Mouse (Mus musculus) 3T3-L1 (cell line): ENCODE measurements at regions not wholly inside any gene's neighbourhood (a gene's known extent, or its start where the extent isn't known, plus 50 kb on each side); places are given as distances from the start of the nearest gene placed in this dataset.
A peak's percentile ranks its signal among the peaks of the same experiment; 100 is the strongest.

Source experiments
- DNase-seq: peaks from one replicate; pipeline ENCODE4 v3.0.0-alpha.2; 2015; ENCODE audit warnings: low read depth, low spot score

DNA sequence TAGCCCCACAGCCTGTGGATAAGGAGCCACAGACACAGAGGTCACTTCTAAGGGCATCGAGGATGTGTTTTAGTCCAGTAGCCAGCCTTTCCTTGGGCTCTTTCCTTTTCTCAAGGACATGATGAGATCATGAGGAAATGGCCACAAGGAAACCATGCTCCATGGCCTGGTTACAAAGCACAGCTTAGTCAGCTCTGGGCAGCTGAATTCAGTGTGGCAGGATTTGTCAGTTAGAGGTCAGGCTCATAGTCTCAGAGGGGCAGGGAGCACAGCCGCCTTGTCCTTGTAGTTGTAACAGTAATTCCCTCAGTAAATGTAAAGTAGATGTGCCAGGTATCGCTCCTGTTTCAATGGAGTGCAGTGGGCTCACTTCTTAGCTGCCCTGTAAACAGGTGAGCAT lies 111.7 kb upstream of the Vangl1 start:
- no peak for DNase-seq

DNA sequence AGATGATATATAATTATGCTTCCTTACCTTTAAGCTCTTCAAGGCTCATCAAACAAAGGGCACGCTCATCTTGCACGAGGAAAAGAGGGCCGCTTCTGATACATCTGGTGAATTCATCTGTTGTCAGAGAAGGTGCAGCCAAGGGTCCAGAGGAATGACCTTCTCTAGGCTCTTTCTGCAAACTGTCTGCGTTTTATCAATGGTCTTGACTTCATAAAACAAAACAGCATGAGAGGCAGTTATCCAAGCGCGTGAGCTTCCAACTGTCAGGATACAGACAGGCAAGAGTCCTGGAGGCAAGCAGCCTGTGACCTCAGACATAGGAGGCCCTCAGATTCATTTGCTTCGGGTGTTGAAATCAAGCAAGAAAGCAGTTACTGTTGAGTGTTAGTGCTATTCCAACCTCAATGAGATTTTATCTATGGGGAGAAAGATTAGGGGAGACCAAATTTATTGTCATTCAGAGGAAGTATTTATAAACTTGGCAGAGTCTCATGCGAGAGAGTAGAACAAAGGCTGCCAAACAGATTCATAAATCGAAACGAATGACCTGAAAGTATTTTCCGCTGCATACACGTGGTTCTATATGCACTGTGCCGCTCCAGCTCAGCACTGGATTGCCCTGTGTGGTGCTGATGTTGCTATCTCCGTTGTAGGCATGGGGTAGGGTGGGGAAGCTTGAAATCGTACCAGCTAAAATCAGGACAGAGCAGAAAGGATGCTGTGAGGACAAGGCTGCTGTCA lies 107.2 kb upstream of the Vangl1 start:
- no peak for DNase-seq

DNA sequence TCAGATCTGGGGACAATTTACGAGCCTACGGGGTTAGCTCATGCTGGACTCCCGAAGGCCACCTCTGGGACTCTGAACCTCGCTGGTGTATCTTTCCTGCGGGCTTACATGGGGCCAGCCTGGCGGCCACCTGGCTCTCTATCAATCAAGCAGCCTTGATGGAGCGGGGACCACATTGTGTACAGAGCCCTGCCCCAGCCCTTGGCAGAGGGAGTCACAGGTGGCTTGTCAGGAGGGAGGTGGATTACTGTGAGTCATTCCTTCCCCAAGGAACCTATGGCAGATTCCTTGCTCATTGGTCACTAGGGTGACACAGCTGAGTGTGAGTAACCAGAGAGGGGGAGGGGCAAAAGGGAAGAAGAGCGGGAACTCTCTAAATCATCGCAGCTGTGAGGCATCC lies 105.8 kb upstream of the Vangl1 start:
- peak; percentile 49 for DNase-seq

DNA sequence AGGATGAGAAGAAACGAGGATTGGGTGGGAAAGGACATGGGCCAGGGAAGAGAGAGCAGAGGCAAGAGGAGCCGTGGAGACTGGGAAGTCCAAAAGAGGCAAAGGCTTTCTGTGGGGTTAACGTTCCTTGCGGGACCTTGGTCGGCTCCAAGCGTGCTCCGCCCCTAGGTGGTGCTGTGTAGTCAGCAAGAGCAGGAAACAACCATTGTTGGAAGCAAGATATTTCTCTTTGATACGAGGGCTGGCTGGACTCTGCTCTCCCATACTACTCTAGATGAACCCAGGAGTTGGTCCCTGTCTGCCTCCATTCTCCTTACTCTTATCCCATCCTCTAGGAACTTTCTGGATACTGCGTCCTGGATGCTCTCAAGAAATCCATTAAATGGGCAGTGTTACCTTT lies 105.3 kb upstream of the Vangl1 start:
- no peak for DNase-seq

DNA sequence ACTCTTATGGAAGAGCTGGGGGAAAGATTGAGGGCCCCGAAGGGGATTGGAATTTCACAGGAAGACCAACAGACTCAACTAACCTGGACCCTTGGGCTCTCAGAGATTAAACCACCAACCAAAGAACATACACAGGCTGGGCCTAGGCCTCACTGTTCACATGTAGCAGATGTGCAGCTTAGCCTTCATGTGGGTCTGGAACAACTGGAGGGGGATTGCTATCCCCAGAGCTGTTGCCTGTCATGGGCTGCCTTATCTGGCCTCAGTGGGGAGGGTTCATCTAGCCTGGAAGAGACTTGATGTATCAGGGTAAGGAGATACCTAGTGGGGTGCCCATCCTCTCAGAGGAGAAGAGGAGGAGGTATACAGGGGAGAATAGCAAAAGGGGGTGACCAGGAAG lies 103.2 kb upstream of the Vangl1 start:
- no peak for DNase-seq

DNA sequence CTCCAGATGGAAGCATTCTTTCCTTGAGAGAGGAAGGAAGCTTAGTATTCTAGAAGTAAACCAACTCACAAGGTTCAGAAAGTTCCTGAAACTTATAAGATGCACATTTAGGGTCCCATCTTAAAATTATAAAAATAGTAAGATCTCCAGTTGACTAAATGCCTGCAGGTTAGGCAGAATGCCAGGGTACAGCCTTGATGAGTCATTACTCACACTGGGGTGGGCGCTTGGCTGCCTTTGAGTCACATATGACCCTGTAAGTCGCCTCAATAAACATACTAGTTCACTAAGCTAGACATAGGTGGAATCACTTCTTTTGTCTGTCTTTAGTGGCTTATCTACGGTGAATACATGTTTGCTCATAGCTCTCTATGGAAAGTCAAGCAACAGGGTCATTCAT lies 87.9 kb upstream of the Vangl1 start:
- DNase-seq, result peak; percentile 53

DNA sequence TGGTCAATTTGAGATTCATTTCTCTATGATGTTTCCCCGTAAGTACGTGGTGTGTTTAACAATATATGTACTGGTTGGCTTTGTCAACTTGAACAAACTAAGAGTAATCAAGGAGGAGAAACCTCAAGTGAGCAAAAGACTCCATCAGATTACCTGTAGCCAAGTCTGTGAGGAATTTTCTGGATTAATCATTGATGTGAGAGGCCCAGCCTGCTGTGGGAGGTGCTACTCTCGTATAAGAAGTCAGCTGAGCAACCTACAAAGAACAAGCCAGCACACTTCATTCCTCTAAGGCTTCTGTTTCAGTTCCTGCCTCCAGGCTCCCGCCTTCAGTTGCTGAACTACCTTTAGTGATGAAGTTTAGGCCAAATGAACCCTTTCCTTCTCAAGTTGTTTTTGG lies 77.5 kb upstream of the Vangl1 start:
- no peak for DNase-seq

DNA sequence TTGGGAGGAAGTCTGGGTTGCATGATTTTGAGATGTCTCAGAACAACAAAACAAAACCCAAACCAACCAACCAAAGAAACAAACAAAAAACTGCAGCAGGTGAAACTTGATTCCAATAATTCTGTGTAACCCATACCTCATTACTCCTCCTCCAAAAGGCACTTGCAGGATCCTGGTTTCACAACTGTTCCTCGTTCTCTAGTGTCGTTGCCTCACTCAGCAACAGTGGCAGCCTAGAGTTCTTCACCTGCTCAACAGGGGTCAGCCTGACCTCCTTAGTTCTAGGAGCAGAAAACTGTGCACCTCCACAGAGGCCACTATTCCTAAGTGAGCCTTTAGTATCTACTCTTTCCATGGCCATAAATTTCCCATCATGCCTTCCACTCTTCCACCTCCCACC lies 72.3 kb upstream of the Vangl1 start:
- DNase-seq, result no peak

DNA sequence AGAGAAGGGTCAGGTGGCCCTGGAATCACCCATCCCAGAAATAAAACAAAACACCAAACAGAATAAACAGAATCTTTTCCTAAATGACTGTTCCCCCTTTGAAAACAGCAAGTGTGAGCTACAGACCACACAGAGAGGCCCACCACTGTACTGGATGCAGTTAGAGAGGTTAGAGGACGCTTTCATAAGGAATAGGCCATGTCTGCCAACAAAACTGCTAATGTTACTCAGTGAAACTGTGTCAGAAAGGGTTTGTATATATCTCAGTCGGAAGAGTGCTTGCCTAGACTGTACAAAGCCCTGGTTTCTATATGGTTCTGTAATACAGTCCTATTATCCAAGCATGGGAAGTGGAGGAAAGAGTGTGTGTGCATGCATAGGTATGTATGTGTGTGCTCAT lies 71.8 kb upstream of the Vangl1 start:
- DNase-seq, result no peak

DNA sequence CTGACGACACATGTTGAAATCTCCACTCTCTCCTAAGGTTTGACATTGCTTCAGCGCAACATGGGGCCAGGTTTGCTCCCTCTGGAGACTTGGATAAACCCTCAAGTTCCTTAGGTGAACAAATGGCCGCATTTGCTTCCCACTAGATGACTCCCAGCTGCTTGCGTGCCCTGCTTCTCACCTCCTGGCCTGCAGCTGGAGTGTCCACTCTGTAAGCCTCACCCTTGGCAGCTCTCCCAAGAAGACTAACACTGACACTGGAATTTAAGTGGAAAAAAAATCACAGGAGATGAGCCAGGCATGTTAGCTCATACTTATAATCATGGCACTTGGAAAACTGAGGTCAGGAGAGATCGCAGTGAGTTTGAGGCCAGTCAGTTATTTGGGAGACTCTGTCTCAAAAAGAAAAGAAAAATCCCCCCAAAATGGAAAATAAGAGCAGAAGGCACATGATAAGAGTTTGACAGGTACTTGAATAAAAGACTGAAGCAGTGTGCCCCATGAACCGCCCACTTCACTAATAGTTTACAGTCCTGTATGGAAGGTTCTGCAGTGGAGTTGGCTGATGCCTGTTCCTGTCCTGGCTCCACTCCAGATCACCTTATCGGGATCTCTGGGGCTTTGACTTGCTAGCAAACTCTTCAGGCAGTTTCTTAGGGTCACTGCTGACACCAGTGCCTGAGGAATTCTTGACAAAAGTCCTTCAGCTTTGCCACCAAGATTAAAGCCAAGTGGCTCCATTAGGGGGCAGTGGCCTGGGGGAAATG lies 70.9 kb upstream of the Vangl1 start:
- peak; percentile 88 for DNase-seq

DNA sequence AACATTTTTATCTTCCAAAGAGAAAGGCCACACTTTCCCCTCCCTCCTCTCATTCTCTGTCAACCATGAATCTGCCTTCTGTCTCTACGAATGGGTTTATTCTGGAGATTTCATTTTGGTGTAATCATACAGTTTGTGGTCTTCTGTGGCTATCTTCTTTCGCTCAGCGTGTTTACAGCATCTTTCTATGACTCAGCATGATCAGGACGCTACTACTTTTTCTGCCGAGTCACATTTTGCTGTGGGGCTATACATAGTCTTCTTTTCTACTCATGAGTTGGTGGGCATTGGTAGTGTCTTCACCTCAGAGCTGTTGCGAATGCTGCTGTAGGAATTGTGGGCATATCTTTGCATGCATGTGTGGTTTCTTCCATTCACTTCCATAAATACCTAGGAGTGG lies 66.3 kb upstream of the Vangl1 start:
- peak; percentile 39 for DNase-seq

DNA sequence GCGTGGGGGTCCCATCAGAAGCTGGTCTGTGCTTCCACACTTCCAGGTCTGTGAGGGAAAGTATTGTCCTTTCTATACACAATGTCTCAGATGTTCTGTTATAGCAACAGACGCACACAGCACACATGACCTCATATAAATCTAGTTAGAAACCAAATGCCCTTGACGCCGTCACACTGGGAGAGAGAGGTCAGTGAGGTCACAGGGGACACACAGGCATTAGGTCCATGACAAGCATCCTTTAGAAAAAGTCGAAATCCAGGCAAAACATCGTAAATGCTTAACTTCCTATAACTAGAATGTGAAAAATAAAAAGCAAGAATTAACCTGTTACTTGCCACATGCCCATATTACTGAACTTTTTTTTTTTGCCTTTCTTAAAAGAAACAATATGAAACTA lies 65.8 kb upstream of the Vangl1 start:
- no peak for DNase-seq

DNA sequence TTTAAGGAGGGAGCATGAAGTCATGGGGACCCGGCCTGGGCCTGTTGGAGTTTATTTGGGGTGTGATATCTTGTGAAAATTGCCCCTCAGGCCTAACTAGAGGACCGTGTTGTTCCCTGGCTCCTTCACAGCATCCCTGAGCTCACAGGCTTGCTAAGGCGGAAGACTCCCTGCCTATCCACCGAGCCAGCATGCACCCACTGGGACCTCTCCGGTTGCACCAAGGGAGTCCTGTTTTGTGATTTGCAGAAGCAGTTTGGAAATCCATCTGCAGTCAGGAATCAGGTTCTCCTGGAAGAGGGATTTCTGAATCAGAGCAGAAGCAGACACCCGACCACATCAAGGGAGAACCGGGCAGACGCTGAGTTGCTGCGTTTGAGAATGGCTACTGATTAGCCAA lies 61.6 kb upstream of the Vangl1 start:
- DNase-seq, result no peak

DNA sequence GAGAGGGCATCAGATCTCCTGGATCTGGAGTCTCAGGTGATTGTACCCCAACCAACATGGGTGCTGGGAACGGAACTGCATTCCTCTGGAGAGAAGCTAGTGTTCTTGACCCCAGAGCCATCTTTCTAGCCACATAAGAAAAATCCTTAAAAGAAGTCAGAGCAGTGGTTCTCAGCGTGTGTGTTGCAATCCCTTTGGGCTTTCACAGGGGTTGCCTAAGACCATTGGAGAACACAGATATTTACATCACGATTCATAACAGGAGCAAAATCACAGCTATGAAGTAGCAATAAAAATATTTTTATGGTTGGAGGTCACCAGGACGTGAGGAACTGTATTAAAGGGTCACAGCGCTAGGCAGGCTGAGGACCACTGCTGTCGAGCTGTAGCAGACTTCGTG lies 60.7 kb upstream of the Vangl1 start:
- peak; percentile 81 for DNase-seq

DNA sequence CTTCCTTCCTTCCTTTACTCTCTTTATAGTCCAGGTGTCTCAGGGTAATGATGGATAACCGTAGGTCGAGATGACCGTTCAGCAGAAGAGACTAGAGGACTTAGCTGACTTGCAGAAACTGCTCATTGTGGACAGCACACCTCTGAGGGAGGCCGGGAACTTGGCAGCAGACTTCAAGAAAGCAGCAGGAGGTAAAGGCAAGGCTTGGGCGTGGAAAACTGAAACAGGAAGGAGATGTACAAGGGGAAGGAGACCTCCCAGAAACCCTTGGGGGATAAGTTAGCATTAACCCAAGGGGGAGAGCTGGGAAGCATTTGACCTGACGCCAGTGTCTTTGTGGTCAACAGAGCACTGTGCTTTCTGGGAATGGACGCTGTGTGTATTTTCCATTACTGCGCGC lies 58.8 kb upstream of the Vangl1 start:
- DNase-seq, result no peak

DNA sequence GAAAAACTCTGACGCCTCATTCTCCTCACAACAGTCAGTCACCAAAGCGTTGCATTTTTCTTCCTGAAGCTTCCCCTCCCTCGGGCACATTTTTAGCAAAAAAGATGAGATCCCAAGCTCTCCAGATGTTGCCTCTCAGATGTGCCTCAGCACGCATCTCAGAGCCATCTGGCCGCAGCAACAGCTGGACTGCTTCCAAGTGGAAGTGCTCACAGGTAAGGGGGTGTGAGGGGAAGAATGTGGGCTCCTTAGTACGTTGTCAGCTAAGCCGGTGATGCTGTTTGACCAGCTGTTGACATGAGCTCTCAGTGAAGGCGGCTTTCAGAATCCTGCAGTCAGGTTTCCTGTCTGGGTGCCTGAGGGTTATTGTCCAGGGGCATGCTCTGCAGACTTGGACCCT lies 58.2 kb upstream of the Vangl1 start:
- no peak for DNase-seq

DNA sequence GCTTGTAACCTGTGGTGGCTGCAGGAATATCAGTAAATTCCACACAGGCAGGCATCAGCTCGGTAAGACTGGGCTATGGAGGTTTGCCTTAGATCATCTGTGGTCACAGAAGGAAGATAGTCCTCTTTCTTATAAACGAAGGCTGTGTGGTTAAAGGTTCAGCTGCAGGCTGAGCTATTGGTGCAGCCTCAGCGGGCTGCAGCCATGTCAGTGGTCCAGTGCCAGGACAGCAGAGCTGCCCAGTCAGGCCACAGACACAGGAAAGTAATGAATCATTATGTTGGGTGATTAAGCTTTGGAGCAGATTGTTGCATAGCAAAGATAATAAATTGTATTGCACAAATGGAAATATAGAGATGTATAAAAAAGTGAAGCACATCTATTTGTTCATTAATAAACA lies 57.0 kb upstream of the Vangl1 start:
- peak; percentile 64 for DNase-seq
